Mouse (Mus musculus) kidney, adult 2 months (tissue): ENCODE measurements at regions not wholly inside any gene's neighbourhood (a gene's known extent, or its start where the extent isn't known, plus 50 kb on each side); places are given as distances from the start of the nearest gene placed in this dataset.

Experiments
- DNase-seq: peaks from one replicate; pipeline ENCODE4 v3.0.0; 2021
- H3K27ac ChIP-seq: fragments of 200-500 bp; 2 replicates; pipeline ENCODE4 v1.5.1; 2012; ENCODE audit warnings: low read depth, low read length, control low read depth, inconsistent platforms; ENCODE audit not compliant: insufficient read depth
- H3K27me3 ChIP-seq: fragments of 200-500 bp; replicated peaks from 2 replicates; pipeline ENCODE4 v1.6.1; 2012; ENCODE audit warnings: mild to moderate bottlenecking, moderate library complexity, low read length, inconsistent platforms; ENCODE audit not compliant: control insufficient read depth, insufficient read depth
- H3K36me3 ChIP-seq: fragments of 200-500 bp; 2 replicates; pipeline ENCODE4 v1.6.1; 2012; ENCODE audit warnings: mild to moderate bottlenecking, moderate library complexity, low read length, inconsistent platforms; ENCODE audit not compliant: control insufficient read depth, insufficient read depth
- H3K4me1 ChIP-seq: fragments of 200-500 bp; 2 replicates; pipeline ENCODE4 v1.6.1; 2011; ENCODE audit warnings: low read length; ENCODE audit not compliant: control insufficient read depth, insufficient read depth
- H3K4me3 ChIP-seq: fragments of 200-500 bp; 2 replicates; pipeline ENCODE4 v1.5.1; 2011; ENCODE audit warnings: mild to moderate bottlenecking, low read depth, low read length, control low read depth; ENCODE audit not compliant: insufficient read depth
- CTCF ChIP-seq: fragments of 200-500 bp; conservative IDR thresholded peaks from 2 replicates; pipeline ENCODE4 v1.5.1; 2011; ENCODE audit warnings: low read depth, mild to moderate bottlenecking, control low read depth, low read length, moderate library complexity, mixed read lengths; ENCODE audit not compliant: insufficient read depth, insufficient read length
- POLR2A ChIP-seq: fragments of 200-500 bp; IDR thresholded peaks from one replicate; pipeline ENCODE4 v1.6.1; 2011; ENCODE audit warnings: low read depth, low read length, control low read depth
- whole genome bisulfite sequencing: fragments of 180-500 bp; shearing (Covaris S2); methylation state at CpG from one replicate; pipeline ENCODE4 v1.1.7; 2018; 5-methylcytosine and 5-hydroxymethylcytosine counted together

- WGBS, result 64% methylated on average over 20 of the region's 20 CpGs
- H3K36me3 ChIP-seq, result no peaks in the 10 kb centered on the region
- H3K4me1 ChIP-seq, result peaks cover 7% of the 10 kb centered on the region
- H3K27me3 ChIP-seq, result no peaks in the 10 kb centered on the region
- TF ChIP-seq POLR2A, result no peak
- no peak for TF ChIP-seq CTCF
- H3K4me3 ChIP-seq, result no peak overlapping the region
- peak; percentile 21 for DNase-seq
- H3K27ac ChIP-seq, result no peak overlapping the region
These were observed 266.6 kb upstream of the Klf3 start for GRCm38 (mm10) chr5:64536393-64537112.

GRCm38 (mm10) chr5:64537113-64537780 is 265.9 kb upstream of the Klf3 start:
- no peak for TF ChIP-seq CTCF
- TF ChIP-seq POLR2A, result no peak
- H3K27ac ChIP-seq, result no peak overlapping the region
- H3K36me3 ChIP-seq, result no peaks in the 10 kb centered on the region
- H3K27me3 ChIP-seq, result no peaks in the 10 kb centered on the region
- WGBS, result 77% methylated on average over 10 of the region's 10 CpGs
- DNase-seq, result no peak
- no peak overlapping the region for H3K4me3 ChIP-seq
- H3K4me1 ChIP-seq, result peaks cover 9% of the 10 kb centered on the region

- DNase-seq, result peak; percentile 22
- no peak overlapping the region for H3K4me3 ChIP-seq
- no peak overlapping the region for H3K27ac ChIP-seq
- H3K4me1 ChIP-seq, result peaks cover 6% of the 10 kb centered on the region
- H3K27me3 ChIP-seq, result no peaks in the 10 kb centered on the region
- no peaks in the 10 kb centered on the region for H3K36me3 ChIP-seq
- TF ChIP-seq POLR2A, result no peak
- no peak for TF ChIP-seq CTCF
These were observed 261.4 kb upstream of the Klf3 start for GRCm38 (mm10) chr5:64541765-64542164.

- Histone ChIP-seq H3K4me1 (no peaks in the 10 kb centered on the region), H3K27me3 (no peaks in the 10 kb centered on the region), H3K36me3 (no peaks in the 10 kb centered on the region), H3K27ac (no peak overlapping the region), H3K4me3 (no peak overlapping the region)
- 94% methylated on average over 7 of the region's 7 CpGs for WGBS
- TF ChIP-seq POLR2A (no peak), CTCF (no peak)
- DNase-seq, result no peak
These were observed 247.3 kb upstream of the Klf3 start for GRCm38 (mm10) chr5:64555931-64556330.

GRCm38 (mm10) chr5:64566451-64567390 is 236.5 kb upstream of the Klf3 start:
- TF ChIP-seq POLR2A, result no peak
- no peak for TF ChIP-seq CTCF
- no peaks in the 10 kb centered on the region for H3K4me1 ChIP-seq
- no peaks in the 10 kb centered on the region for H3K27me3 ChIP-seq
- WGBS, result 91% methylated on average over 13 of the region's 13 CpGs
- no peak for DNase-seq
- H3K27ac ChIP-seq, result no peak overlapping the region
- H3K4me3 ChIP-seq, result no peak overlapping the region
- H3K36me3 ChIP-seq, result no peaks in the 10 kb centered on the region

- no peak for DNase-seq
- no peaks in the 10 kb centered on the region for H3K4me1 ChIP-seq
- H3K27ac ChIP-seq, result no peak overlapping the region
- WGBS, result 88% methylated on average over 5 of the region's 5 CpGs
- TF ChIP-seq POLR2A (no peak), CTCF (no peak)
- H3K4me3 ChIP-seq, result no peak overlapping the region
- no peaks in the 10 kb centered on the region for H3K27me3 ChIP-seq
- H3K36me3 ChIP-seq, result no peaks in the 10 kb centered on the region
These were observed 235.4 kb upstream of the Klf3 start for GRCm38 (mm10) chr5:64567813-64568212.

GRCm38 (mm10) chr5:64568294-64568693 is 234.9 kb upstream of the Klf3 start:
- no peak overlapping the region for H3K27ac ChIP-seq
- H3K36me3 ChIP-seq, result no peaks in the 10 kb centered on the region
- H3K4me3 ChIP-seq, result no peak overlapping the region
- no peaks in the 10 kb centered on the region for H3K27me3 ChIP-seq
- H3K4me1 ChIP-seq, result no peaks in the 10 kb centered on the region
- TF ChIP-seq POLR2A (no peak), CTCF (no peak)
- no peak for DNase-seq
- 97% methylated on average over 3 of the region's 3 CpGs for WGBS
